Mouse (Mus musculus): ENCODE measurements around the gene Itih5. TPM values are rescaled to one million over a fixed set of nuclear protein-coding genes. Genes with fewer than 3 reads are reported as not detected.

Itih5 gene
- polyA plus RNA-seq, 1 experiment from 2014 or later: 8.6 TPM

DNA sequence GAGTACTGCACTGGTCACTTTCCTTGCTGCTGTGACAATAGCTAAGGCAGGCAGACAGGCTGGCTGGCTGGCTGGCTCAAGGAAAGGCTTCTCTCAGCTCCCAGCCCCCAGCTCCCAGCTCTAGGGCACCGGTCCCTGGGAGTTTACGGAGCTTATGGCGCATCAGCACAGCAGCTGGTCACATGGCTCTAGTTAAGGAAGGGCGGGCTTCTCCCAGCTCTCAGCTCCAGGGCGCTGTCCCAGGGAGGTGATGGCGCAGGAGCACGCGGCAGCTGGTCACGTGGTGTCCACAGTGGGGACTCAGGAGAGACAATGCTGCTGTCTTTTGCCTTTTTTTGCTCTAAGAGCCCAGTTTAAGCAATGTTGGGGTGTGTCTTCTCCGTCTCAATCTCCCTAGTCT is 147.4 kb downstream of the Itih5 start:
- 30% methylated on average over 10 of the region's 10 CpGs for WGBS
- Histone ChIP-seq H3K36me3 (no peaks in the 10 kb centered on the region), H3K9ac (replicated peaks) (no peak overlapping the region), H3K4me3 (no peak overlapping the region), H3K4me1 (no peaks in the 10 kb centered on the region), H3K27ac (replicated peaks) (no peak overlapping the region), H3K27me3 (peaks cover 12% of the 10 kb centered on the region), H3K4me2 (replicated peaks) (peak overlapping the region; percentile 34), H3K9me3 (no peaks in the 10 kb centered on the region)
- peak; percentile 91 for ATAC-seq (ENCODE audit: low FRiP score, low read depth)

DNA sequence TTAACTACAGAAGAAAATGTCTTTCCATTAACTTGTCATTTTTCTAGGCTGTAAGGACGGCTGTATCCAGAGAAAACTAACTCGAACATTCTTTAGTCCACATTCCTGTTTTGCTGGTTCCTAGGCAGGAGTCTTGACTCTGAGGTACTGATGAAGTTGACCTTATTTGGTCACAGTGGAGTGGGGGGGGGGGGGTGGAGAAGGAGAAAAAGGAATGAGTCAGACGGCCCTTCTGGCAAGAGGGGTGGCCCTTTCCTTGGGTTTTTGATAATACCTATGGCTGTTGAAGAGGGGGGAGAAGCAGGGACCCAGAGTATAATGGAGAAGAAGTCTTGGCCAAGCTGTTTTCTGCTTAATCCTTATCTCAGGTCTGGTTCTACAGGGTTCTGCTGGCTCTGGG is 148.0 kb downstream of the Itih5 start:
- no peaks in the 10 kb centered on the region for H3K36me3 ChIP-seq
- no peak overlapping the region for H3K27ac ChIP-seq (replicated peaks)
- no peak for ATAC-seq (ENCODE audit: low FRiP score, low read depth)
- no peaks in the 10 kb centered on the region for H3K4me1 ChIP-seq
- H3K27me3 ChIP-seq: peaks cover 9% of the 10 kb centered on the region
- H3K9ac ChIP-seq (replicated peaks): no peak overlapping the region
- 68% methylated on average over 3 of the region's 3 CpGs for WGBS
- H3K4me2 ChIP-seq (replicated peaks): no peak overlapping the region
- no peak overlapping the region for H3K4me3 ChIP-seq
- no peaks in the 10 kb centered on the region for H3K9me3 ChIP-seq

DNA sequence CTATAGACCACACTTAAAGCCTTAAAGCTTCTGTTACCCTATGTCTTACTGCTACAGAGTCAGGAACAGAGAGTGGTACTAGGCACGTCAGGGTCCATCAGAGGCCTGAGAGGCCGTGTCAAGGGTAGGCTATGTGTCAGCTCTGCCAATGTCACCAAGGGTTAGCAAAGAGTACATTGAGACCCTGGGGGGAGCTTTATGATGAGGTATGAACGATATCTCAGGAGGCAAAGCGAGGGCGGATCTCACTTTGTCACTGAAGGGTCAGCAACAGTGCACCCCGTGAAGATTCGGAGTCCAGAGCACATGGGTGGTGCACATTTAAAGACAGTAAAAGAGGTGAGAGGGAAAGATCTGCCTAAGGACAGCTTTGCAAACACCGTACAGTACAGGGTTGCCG is 148.6 kb downstream of the Itih5 start:
- Histone ChIP-seq H3K9ac (replicated peaks) (no peak overlapping the region), H3K36me3 (no peaks in the 10 kb centered on the region), H3K4me1 (no peaks in the 10 kb centered on the region), H3K27ac (replicated peaks) (no peak overlapping the region), H3K9me3 (no peaks in the 10 kb centered on the region), H3K4me2 (replicated peaks) (no peak overlapping the region), H3K27me3 (peaks cover 9% of the 10 kb centered on the region), H3K4me3 (no peak overlapping the region)
- WGBS: 93% methylated on average over 9 of the region's 9 CpGs
- no peak for ATAC-seq (ENCODE audit: low FRiP score, low read depth)

DNA sequence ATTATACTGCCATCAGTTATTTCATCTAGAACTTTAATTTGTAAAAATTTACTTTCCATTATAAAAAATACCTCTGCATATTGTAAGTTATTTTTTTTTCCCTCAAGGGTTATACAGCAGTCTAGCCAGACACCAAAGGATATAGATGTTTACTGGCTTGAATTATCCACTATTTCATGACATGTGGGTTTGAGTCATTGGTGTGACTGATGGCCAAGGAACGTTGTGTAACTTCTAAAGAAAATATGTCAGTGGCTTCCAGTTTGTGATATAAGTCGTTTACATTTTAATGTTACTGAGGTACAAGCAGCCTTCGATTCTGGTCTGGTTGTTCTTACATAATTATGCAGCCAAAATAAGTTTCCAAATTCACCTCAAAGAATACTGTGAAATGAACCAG is 151.5 kb downstream of the Itih5 start:
- 0 out of 2 replicates have a peak, but pooled peaks cover 3% of the 10 kb centered on the region for H3K27me3 ChIP-seq
- no peaks in the 10 kb centered on the region for H3K4me1 ChIP-seq
- H3K27ac ChIP-seq (replicated peaks): no peak overlapping the region
- H3K4me3 ChIP-seq: no peak overlapping the region
- no peak overlapping the region for H3K9ac ChIP-seq (replicated peaks)
- no peaks in the 10 kb centered on the region for H3K36me3 ChIP-seq
- 70% methylated on average over 3 of the region's 3 CpGs for WGBS
- H3K9me3 ChIP-seq: no peaks in the 10 kb centered on the region
- no peak for ATAC-seq (ENCODE audit: low FRiP score, low read depth)
- no peak overlapping the region for H3K4me2 ChIP-seq (replicated peaks)

Other genes starting within 250 kb of the Itih5 start
- 17.8 and 18.1 TPM in 2 replicates for gene Taf3, start 105.0 kb upstream of the Itih5 start, polyA plus RNA-seq (2016; fragmentation: Nextera tagmentation; extraction: Ambion mirVana)
- gene Atp5c1, start 73.1 kb upstream of the Itih5 start, polyA plus RNA-seq (2016; fragmentation: Nextera tagmentation; extraction: Ambion mirVana): 455 and 462 TPM in 2 replicates
- gene Kin, start 73.0 kb upstream of the Itih5 start, polyA plus RNA-seq (2016; fragmentation: Nextera tagmentation; extraction: Ambion mirVana): 38.8 and 41.6 TPM in 2 replicates
- gene Itih2, start 22.2 kb upstream of the Itih5 start, polyA plus RNA-seq (2016; fragmentation: Nextera tagmentation; extraction: Ambion mirVana): 0.33 and 0.36 TPM in 2 replicates
- 1.9 and 2.1 TPM in 2 replicates for gene Sfmbt2, start 216.9 kb downstream of the Itih5 start, polyA plus RNA-seq (2016; fragmentation: Nextera tagmentation; extraction: Ambion mirVana)

Data from midbrain, embryonic 12.5 days (tissue).